Mouse (Mus musculus): ENCODE data around the gene Fam214a. TPM values are rescaled to one million over a fixed set of nuclear protein-coding genes. Genes with fewer than 3 reads are reported as not detected.

The Fam214a gene
- polyA plus RNA-seq, 1 experiment: 9.1 TPM

DNA sequence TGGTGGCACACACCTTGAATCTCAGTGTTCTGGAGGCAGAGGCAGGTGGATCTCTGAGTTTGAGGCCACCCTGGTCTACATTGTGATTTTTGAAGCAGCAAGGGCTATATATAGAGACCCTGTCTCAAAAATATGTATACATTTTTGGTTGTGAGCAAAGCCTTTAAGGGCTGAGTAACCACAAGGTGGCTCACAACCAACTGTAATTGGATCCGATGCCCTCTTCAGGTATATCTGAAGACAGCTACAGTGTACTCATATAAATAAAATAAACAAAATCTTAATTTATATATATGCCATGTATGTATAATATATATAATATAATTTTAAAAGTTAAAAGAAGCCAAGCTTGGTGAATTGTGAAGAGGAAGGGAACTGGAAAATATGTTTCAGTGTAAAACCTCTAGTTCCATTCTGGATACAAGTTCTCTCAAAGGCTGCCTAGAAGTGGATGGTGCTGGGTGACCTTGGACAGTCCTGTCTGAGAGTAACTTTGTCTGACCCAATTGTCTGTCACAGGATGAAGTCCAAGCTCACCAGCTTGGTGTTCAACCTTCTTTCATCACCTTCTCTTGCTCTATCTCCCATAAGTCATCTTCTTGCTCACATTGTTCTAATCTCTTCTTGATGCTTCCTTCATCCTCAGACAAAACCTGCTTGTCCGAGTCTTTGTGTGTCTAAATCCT is 89.3 kb downstream of the Fam214a start:
- WGBS: 87% methylated on average over 2 of the region's 2 CpGs
- DNase-seq (ENCODE audit: low read depth in 1 of 2, low spot score in 2 of 2): no peak
- H3K36me3 ChIP-seq (ENCODE audit: control insufficient read depth, insufficient read depth, low read length): peaks cover 2% of the 10 kb centered on the region; the same call in 1 of the 2 replicates

DNA sequence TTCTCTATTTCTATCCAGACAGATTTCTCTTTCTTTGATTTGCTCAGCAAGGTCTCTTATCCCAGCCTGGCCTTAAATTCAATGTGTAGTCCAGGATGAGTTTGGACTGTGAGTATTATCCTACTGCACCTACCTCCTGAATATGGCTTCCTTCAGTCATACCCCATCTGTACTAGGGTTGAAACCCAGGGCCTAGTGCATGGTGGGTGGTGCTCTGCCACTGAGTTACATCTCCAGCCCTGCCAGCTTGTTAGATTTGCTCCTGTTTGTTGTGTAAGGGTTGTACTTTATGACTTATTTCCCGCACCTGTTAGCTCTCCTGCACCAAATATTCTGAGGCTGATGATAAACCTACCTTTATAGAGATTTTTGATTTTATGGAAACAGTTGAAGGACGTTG is 90.5 kb downstream of the Fam214a start:
- Histone ChIP-seq H3K4me3 (ENCODE audit: extremely low read depth, insufficient read depth, insufficient read length) (no peak overlapping the region), H3K27me3 (ENCODE audit: control insufficient read depth, insufficient read depth, low read length) (no peaks in the 10 kb centered on the region), H3K27ac (ENCODE audit: insufficient read depth, low read length) (no peak overlapping the region), H3K4me1 (ENCODE audit: control insufficient read depth, insufficient read depth, insufficient read length) (peaks cover 4% of the 10 kb centered on the region; the same call in 1 of the 2 replicates), H3K36me3 (ENCODE audit: control insufficient read depth, insufficient read depth, low read length) (peaks cover 2% of the 10 kb centered on the region; the same call in 1 of the 2 replicates)
- TF ChIP-seq CTCF (IDR thresholded peaks at IDR 0.05; ENCODE audit: extremely low read depth, insufficient read depth, insufficient read length, insufficient replicate concordance): no peak
- TF ChIP-seq POLR2A (IDR thresholded peaks at IDR 0.05; ENCODE audit: low read depth, low read length): no peak
- WGBS: 88% methylated on average over 2 of the region's 2 CpGs
- no peak for DNase-seq (ENCODE audit: low read depth in 1 of 2, low spot score in 2 of 2)

More for the DNA sequence above, 89.3 kb downstream of the Fam214a start:
- Histone ChIP-seq H3K4me3 (ENCODE audit: extremely low read depth, insufficient read depth, insufficient read length) (no peak overlapping the region), H3K4me1 (ENCODE audit: control insufficient read depth, insufficient read depth, insufficient read length) (peaks cover 4% of the 10 kb centered on the region; the same call in 1 of the 2 replicates), H3K27me3 (ENCODE audit: control insufficient read depth, insufficient read depth, low read length) (no peaks in the 10 kb centered on the region), H3K27ac (ENCODE audit: insufficient read depth, low read length) (no peak overlapping the region)
- TF ChIP-seq CTCF (IDR thresholded peaks at IDR 0.05; ENCODE audit: extremely low read depth, insufficient read depth, insufficient read length, insufficient replicate concordance) (no peak), POLR2A (IDR thresholded peaks at IDR 0.05; ENCODE audit: low read depth, low read length) (no peak)

DNA sequence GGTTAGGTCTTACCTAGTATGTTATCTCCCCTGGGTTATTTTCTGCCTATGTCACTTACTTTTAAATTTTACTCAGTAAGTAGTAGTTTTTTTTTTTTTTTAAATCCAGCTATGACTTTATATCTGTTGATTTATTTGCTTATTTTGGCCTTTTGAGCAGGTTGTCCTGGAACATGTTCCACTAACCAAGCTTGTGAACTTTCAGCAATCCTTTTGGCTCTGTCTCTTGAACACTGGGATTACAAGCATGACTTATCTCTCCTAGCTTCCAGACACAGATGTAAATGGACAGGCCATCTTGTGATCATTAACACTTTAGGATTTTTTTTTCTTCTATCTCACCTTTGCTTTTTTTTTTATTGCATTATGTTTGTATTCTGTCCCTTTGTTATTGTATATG is 94.4 kb downstream of the Fam214a start:
- Histone ChIP-seq H3K27ac (ENCODE audit: insufficient read depth, low read length) (no peak overlapping the region), H3K4me1 (ENCODE audit: control insufficient read depth, insufficient read depth, insufficient read length) (no peaks in the 10 kb centered on the region; the same call in 1 of the 2 replicates), H3K27me3 (ENCODE audit: control insufficient read depth, insufficient read depth, low read length) (no peaks in the 10 kb centered on the region), H3K36me3 (ENCODE audit: control insufficient read depth, insufficient read depth, low read length) (peaks cover 2% of the 10 kb centered on the region; the same call in 1 of the 2 replicates), H3K4me3 (ENCODE audit: extremely low read depth, insufficient read depth, insufficient read length) (no peak overlapping the region)
- no peak for DNase-seq (ENCODE audit: low read depth in 1 of 2, low spot score in 2 of 2)
- TF ChIP-seq POLR2A (IDR thresholded peaks at IDR 0.05; ENCODE audit: low read depth, low read length) (no peak), CTCF (IDR thresholded peaks at IDR 0.05; ENCODE audit: extremely low read depth, insufficient read depth, insufficient read length, insufficient replicate concordance) (no peak)

- 55% methylated on average over 3 of the region's 3 CpGs for WGBS
- H3K27me3 ChIP-seq (ENCODE audit: control insufficient read depth, insufficient read depth, low read length): no peaks in the 10 kb centered on the region
- no peak overlapping the region for H3K27ac ChIP-seq (ENCODE audit: insufficient read depth, low read length)
- H3K4me3 ChIP-seq (ENCODE audit: extremely low read depth, insufficient read depth, insufficient read length): no peak overlapping the region
- H3K4me1 ChIP-seq (ENCODE audit: control insufficient read depth, insufficient read depth, insufficient read length): no peaks in the 10 kb centered on the region; the same call in 1 of the 2 replicates
- no peak for DNase-seq (ENCODE audit: low read depth in 1 of 2, low spot score in 2 of 2)
- H3K36me3 ChIP-seq (ENCODE audit: control insufficient read depth, insufficient read depth, low read length): peaks cover 2% of the 10 kb centered on the region; the same call in 1 of the 2 replicates
- TF ChIP-seq CTCF (IDR thresholded peaks at IDR 0.05; ENCODE audit: extremely low read depth, insufficient read depth, insufficient read length, insufficient replicate concordance) (no peak), POLR2A (IDR thresholded peaks at IDR 0.05; ENCODE audit: low read depth, low read length) (no peak)
These were observed 96.4 kb downstream of the Fam214a start for GRCm38 (mm10) chr9:75049100-75049499.

GRCm38 (mm10) chr9:75050003-75050402 is 97.3 kb downstream of the Fam214a start:
- WGBS: 27% methylated on average over 3 of the region's 3 CpGs
- DNase-seq (ENCODE audit: low read depth in 1 of 2, low spot score in 2 of 2): peak; percentile 58 to 68
- Histone ChIP-seq H3K27ac (ENCODE audit: insufficient read depth, low read length) (no peak overlapping the region), H3K4me3 (ENCODE audit: extremely low read depth, insufficient read depth, insufficient read length) (no peak overlapping the region), H3K27me3 (ENCODE audit: control insufficient read depth, insufficient read depth, low read length) (no peaks in the 10 kb centered on the region), H3K4me1 (ENCODE audit: control insufficient read depth, insufficient read depth, insufficient read length) (no peaks in the 10 kb centered on the region; the same call in 1 of the 2 replicates), H3K36me3 (ENCODE audit: control insufficient read depth, insufficient read depth, low read length) (peaks cover 2% of the 10 kb centered on the region; the same call in 1 of the 2 replicates)
- peak; percentile 76; the same call in 1 of the 2 replicates for TF ChIP-seq CTCF (IDR thresholded peaks at IDR 0.05; ENCODE audit: extremely low read depth, insufficient read depth, insufficient read length, insufficient replicate concordance)
- TF ChIP-seq POLR2A (IDR thresholded peaks at IDR 0.05; ENCODE audit: low read depth, low read length): no peak

- Histone ChIP-seq H3K4me1 (ENCODE audit: control insufficient read depth, insufficient read depth, insufficient read length) (no peaks in the 10 kb centered on the region; the same call in 1 of the 2 replicates), H3K27me3 (ENCODE audit: control insufficient read depth, insufficient read depth, low read length) (no peaks in the 10 kb centered on the region), H3K4me3 (ENCODE audit: extremely low read depth, insufficient read depth, insufficient read length) (no peak overlapping the region), H3K36me3 (ENCODE audit: control insufficient read depth, insufficient read depth, low read length) (peaks cover 4% of the 10 kb centered on the region; the same call in 1 of the 2 replicates), H3K27ac (ENCODE audit: insufficient read depth, low read length) (no peak overlapping the region)
- no peak for DNase-seq (ENCODE audit: low read depth in 1 of 2, low spot score in 2 of 2)
- WGBS: 84% methylated on average over 4 of the region's 4 CpGs
- TF ChIP-seq CTCF (IDR thresholded peaks at IDR 0.05; ENCODE audit: extremely low read depth, insufficient read depth, insufficient read length, insufficient replicate concordance) (no peak), POLR2A (IDR thresholded peaks at IDR 0.05; ENCODE audit: low read depth, low read length) (no peak)
These were observed 99.2 kb downstream of the Fam214a start for GRCm38 (mm10) chr9:75051841-75052240.

DNA sequence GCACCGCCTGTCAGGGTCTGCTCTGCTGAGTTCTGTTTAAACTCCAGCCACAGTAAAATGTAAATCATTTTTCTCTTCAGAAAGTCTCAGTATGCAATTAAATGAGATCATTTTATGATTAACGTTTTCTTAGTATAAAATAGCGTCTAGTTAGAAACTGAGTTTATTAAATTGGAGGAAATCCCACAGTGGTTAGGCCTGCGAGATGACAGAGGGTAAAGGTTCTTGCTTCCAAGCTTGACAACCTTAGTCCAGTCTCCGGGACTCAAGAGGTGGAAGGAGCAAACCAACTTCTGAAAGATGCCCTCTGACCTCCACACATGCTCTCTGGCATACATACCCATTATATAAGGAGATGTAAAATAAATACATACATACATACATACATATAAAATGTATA is 102.4 kb downstream of the Fam214a start:
- H3K27ac ChIP-seq (ENCODE audit: insufficient read depth, low read length): no peak overlapping the region
- no peaks in the 10 kb centered on the region; the same call in 1 of the 2 replicates for H3K4me1 ChIP-seq (ENCODE audit: control insufficient read depth, insufficient read depth, insufficient read length)
- peaks cover 15% of the 10 kb centered on the region for H3K36me3 ChIP-seq (ENCODE audit: control insufficient read depth, insufficient read depth, low read length)
- WGBS: 95% methylated on average over 5 of the region's 5 CpGs
- no peaks in the 10 kb centered on the region for H3K27me3 ChIP-seq (ENCODE audit: control insufficient read depth, insufficient read depth, low read length)
- TF ChIP-seq CTCF (IDR thresholded peaks at IDR 0.05; ENCODE audit: extremely low read depth, insufficient read depth, insufficient read length, insufficient replicate concordance) (no peak), POLR2A (IDR thresholded peaks at IDR 0.05; ENCODE audit: low read depth, low read length) (no peak)
- DNase-seq (ENCODE audit: low read depth in 1 of 2, low spot score in 2 of 2): no peak
- H3K4me3 ChIP-seq (ENCODE audit: extremely low read depth, insufficient read depth, insufficient read length): no peak overlapping the region
